In genomic region chr2:3282866-3283601, GRCm38 (mm10) we compare ENCODE assay signal across 7 mouse cellular contexts. TPM values are rescaled to one million over a fixed set of nuclear protein-coding genes. Genes with fewer than 3 reads are reported as not detected.
A peak's percentile ranks its signal among the peaks of the same experiment; 100 is the strongest.
DNase-seq lines count a peak whose midpoint lies in the region; ATAC-seq lines count a peak whose summit lies in the region.

No protein-coding gene starts in this region.

- peak; percentile 14 for DNase-seq in ovary, postnatal 14 days (ENCODE audit: low spot score)
- DNase-seq in ovary, adult 18-20 months (ENCODE audit: low spot score) = no peak
- peak; percentile 7 to 26 for DNase-seq in adrenal gland, postnatal 4 days (ENCODE audit: low spot score in 2 of 2)
- peak; percentile 10 for DNase-seq in mesoderm, embryonic 11.5 days (ENCODE audit: low read depth, low spot score)
- no peak for DNase-seq in urinary bladder, postnatal 25 days (ENCODE audit: low spot score)

- no peaks in the 10 kb centered on the region for H3K36me3 ChIP-seq in forebrain, embryonic 12.5 days (replicated peaks)
- H3K36me3 ChIP-seq in intestine, embryonic 16.5 days (ENCODE audit: control insufficient read depth, insufficient read depth, low read length) = no peaks in the 10 kb centered on the region

- WGBS in forebrain, embryonic 12.5 days = 7% methylated on average over 12 of the region's 12 CpGs
- WGBS in intestine, embryonic 16.5 days = 9% methylated on average over 12 of the region's 12 CpGs

- H3K9ac ChIP-seq in forebrain, embryonic 12.5 days = peak overlapping the region; percentile 41
- H3K9ac ChIP-seq in intestine, embryonic 16.5 days (ENCODE audit: low read depth, low read length) = peak overlapping the region; percentile 70

- peaks cover 18% of the 10 kb centered on the region for H3K4me1 ChIP-seq in forebrain, embryonic 12.5 days
- H3K4me1 ChIP-seq in intestine, embryonic 16.5 days (ENCODE audit: control insufficient read depth, insufficient read depth, low read length) = peaks cover 8% of the 10 kb centered on the region

- H3K27ac ChIP-seq in forebrain, embryonic 12.5 days = peak overlapping the region; percentile 90
- H3K27ac ChIP-seq in intestine, embryonic 16.5 days (ENCODE audit: low read length) = peak overlapping the region; percentile 81

- no peaks in the 10 kb centered on the region for H3K9me3 ChIP-seq in forebrain, embryonic 12.5 days
- no peaks in the 10 kb centered on the region for H3K9me3 ChIP-seq in intestine, embryonic 16.5 days (ENCODE audit: control insufficient read depth, low read length)

- peak overlapping the region; percentile 55 for H3K4me2 ChIP-seq in forebrain, embryonic 12.5 days
- peak overlapping the region; percentile 73 for H3K4me2 ChIP-seq in intestine, embryonic 16.5 days (ENCODE audit: low read depth, low read length)

- no peaks in the 10 kb centered on the region for H3K27me3 ChIP-seq in forebrain, embryonic 12.5 days
- no peaks in the 10 kb centered on the region for H3K27me3 ChIP-seq in intestine, embryonic 16.5 days (replicated peaks; ENCODE audit: control insufficient read depth, insufficient read depth, low read length)

- ATAC-seq in forebrain, embryonic 12.5 days (ENCODE audit: low FRiP score) = no peak
- ATAC-seq in intestine, embryonic 16.5 days = peak; percentile 5

- peak overlapping the region; percentile 79 for H3K4me3 ChIP-seq in forebrain, embryonic 12.5 days (replicated peaks)
- H3K4me3 ChIP-seq in intestine, embryonic 16.5 days (ENCODE audit: low read length) = peak overlapping the region; percentile 59

RNA-seq across cellular contexts. Expression of gene Nmt2, which starts 1.0 kb away (rescaled TPM):
- 10 to 100 TPM; 66.8 to 72.4 TPM for total RNA-seq in adrenal gland, postnatal 4 days (2021)
- polyA plus RNA-seq in forebrain, embryonic 12.5 days (2016; fragmentation: Nextera tagmentation; extraction: Ambion mirVana) = 64.2 and 66.9 TPM in 2 replicates
- 37.5 and 38.3 TPM in 2 replicates for polyA plus RNA-seq in intestine, embryonic 16.5 days (2015; fragmentation: Nextera tagmentation; extraction: Ambion mirVana)

RNA-seq across cellular contexts. Expression of gene Rpp38, which starts 49.4 kb away (rescaled TPM):
- 10 to 100 TPM; 10.8 to 10.9 TPM for total RNA-seq in adrenal gland, postnatal 4 days (2021)
- 16.8 and 17.6 TPM in 2 replicates for polyA plus RNA-seq in forebrain, embryonic 12.5 days (2016; fragmentation: Nextera tagmentation; extraction: Ambion mirVana)
- polyA plus RNA-seq in intestine, embryonic 16.5 days (2015; fragmentation: Nextera tagmentation; extraction: Ambion mirVana) = 23.0 and 24.2 TPM in 2 replicates

RNA-seq across cellular contexts. Expression of gene Acbd7, which starts 52.9 kb away (rescaled TPM):
- total RNA-seq in adrenal gland, postnatal 4 days (2021) = not detected
- 0.69 and 1.2 TPM in 2 replicates for polyA plus RNA-seq in forebrain, embryonic 12.5 days (2016; fragmentation: Nextera tagmentation; extraction: Ambion mirVana)
- 1.2 and 1.5 TPM in 2 replicates for polyA plus RNA-seq in intestine, embryonic 16.5 days (2015; fragmentation: Nextera tagmentation; extraction: Ambion mirVana)

Comparison
In these comparisons a context has a peak if more than half of its experiments do, and no peak if none do; other contexts are left out.
1. DNase-seq: peak in ovary, postnatal 14 days (single experiment), adrenal gland, postnatal 4 days (2 of 2) and mesoderm, embryonic 11.5 days (single experiment); none in ovary, adult 18-20 months (single experiment) and urinary bladder, postnatal 25 days (single experiment).